8 mouse cellular contexts compared by ENCODE assay signal in the genomic region with DNA sequence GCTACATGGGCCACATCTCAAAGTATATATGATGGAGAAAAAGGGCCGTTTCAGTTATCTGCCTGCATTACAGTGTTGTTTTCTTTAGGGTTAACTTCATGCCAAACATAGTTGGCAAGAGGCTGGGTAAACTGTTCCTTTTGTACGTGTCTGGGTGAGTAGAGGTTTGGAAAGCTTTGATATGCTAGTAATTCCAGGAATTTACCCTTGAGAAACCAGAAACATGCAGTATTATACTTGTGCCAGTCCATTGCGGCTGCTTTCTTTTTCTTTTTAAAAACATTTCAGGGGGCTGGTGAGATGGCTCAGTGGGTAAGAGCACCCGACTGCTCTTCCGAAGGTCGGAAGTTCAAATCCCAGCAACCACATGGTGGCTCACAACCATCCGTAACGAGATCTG. TPM values are rescaled to one million over a fixed set of nuclear protein-coding genes. Genes with fewer than 3 reads are reported as not detected.
DNase-seq lines count a peak whose midpoint lies in the region; ATAC-seq and TF ChIP-seq lines count a peak whose summit lies in the region.
"Had no signal": no experiment of that assay in that cellular context is flagged by ENCODE, and none has a peak within 500 bp of the region (broad histone marks: within the 10 kb centered on the region; RNA-seq: fewer than 3 reads in every experiment).

No protein-coding gene starts in this region.

- peak overlapping the region; percentile 93 for H3K27ac ChIP-seq in left cerebral cortex, adult 2 months
- H3K27ac ChIP-seq in embryonic facial prominence, embryonic 15.5 days (replicated peaks), result 0 out of 2 replicates have a peak overlapping the region, but pooled peaks have one; percentile 74
- H3K27ac ChIP-seq in intestine, embryonic 14.5 days (ENCODE audit: low read depth), result no peak overlapping the region
- H3K27ac ChIP-seq in neural tube, embryonic 14.5 days (ENCODE audit: low read depth, low read length), result no peak overlapping the region; the same call in 1 of the 2 replicates

- no peak for DNase-seq in left cerebral cortex, adult 2 months (ENCODE audit: extremely low spot score in 1 of 2, low spot score in 2 of 2)
- no peak for DNase-seq in left cerebral cortex, postnatal 14 days (ENCODE audit: low spot score in 2 of 2)
- no peak for DNase-seq in intestine, embryonic 14.5 days (ENCODE audit: low spot score)
- no peak for DNase-seq in layer of hippocampus, postnatal 10 days (ENCODE audit: low spot score in 2 of 2)
- no peak for DNase-seq in thymus, postnatal 14 days

- H3K36me3 ChIP-seq in embryonic facial prominence, embryonic 15.5 days, result peaks cover 22% of the 10 kb centered on the region
- peaks cover 20% of the 10 kb centered on the region for H3K36me3 ChIP-seq in intestine, embryonic 14.5 days (ENCODE audit: control insufficient read depth, insufficient read depth, low read length)
- peaks cover 14% of the 10 kb centered on the region for H3K36me3 ChIP-seq in neural tube, embryonic 14.5 days (ENCODE audit: control insufficient read depth, insufficient read depth, low read length)

- peak overlapping the region; percentile 75 for H3K4me2 ChIP-seq in embryonic facial prominence, embryonic 15.5 days (replicated peaks)
- H3K4me2 ChIP-seq in intestine, embryonic 14.5 days (ENCODE audit: low read length), result peak overlapping the region; percentile 82
- peak overlapping the region; percentile 69 for H3K4me2 ChIP-seq in neural tube, embryonic 14.5 days (ENCODE audit: low read depth, low read length)

- H3K27me3 ChIP-seq in embryonic facial prominence, embryonic 15.5 days, result no peaks in the 10 kb centered on the region
- no peaks in the 10 kb centered on the region; the same call in 1 of the 2 replicates for H3K27me3 ChIP-seq in intestine, embryonic 14.5 days (replicated peaks; ENCODE audit: control insufficient read depth, insufficient read depth, low read length)
- H3K27me3 ChIP-seq in neural tube, embryonic 14.5 days (ENCODE audit: control insufficient read depth, insufficient read depth, low read length), result no peaks in the 10 kb centered on the region

- no peak for TF ChIP-seq CTCF in left cerebral cortex, adult 2 months (IDR thresholded peaks at IDR 0.05)

- ATAC-seq in embryonic facial prominence, embryonic 15.5 days (ENCODE audit: insufficient number of reproducible peaks, low FRiP score, low TSS enrichment, low read depth), result no peak
- ATAC-seq in intestine, embryonic 14.5 days (replicated peaks; ENCODE audit: low FRiP score, low TSS enrichment, low read depth), result no peak
- ATAC-seq in neural tube, embryonic 14.5 days (ENCODE audit: low read depth), result no peak

- whole genome bisulfite sequencing in embryonic facial prominence, embryonic 15.5 days, result 49% methylated on average over 6 of the region's 8 CpGs
- 59% methylated on average over 6 of the region's 8 CpGs for WGBS in intestine, embryonic 14.5 days
- WGBS in neural tube, embryonic 14.5 days, result 69% methylated on average over 6 of the region's 8 CpGs

- intact Hi-C loops in left cerebral cortex, adult 2 months (cut with DNase I), result loop anchor here (1.0 to 5.0 kb wide), 4 partner anchors 17 to 449 kb away; a partner anchor contains a TSS
- intact Hi-C loops in left cerebral cortex, postnatal 14 days (cut with DNase I), result no loop called here

- no peaks in the 10 kb centered on the region for H3K9me3 ChIP-seq in embryonic facial prominence, embryonic 15.5 days (replicated peaks)
- peaks cover 11% of the 10 kb centered on the region; the same call in 1 of the 2 replicates for H3K9me3 ChIP-seq in intestine, embryonic 14.5 days (ENCODE audit: control insufficient read depth, low read length)
- H3K9me3 ChIP-seq in neural tube, embryonic 14.5 days (ENCODE audit: control insufficient read depth, low read length), result no peaks in the 10 kb centered on the region

- H3K4me1 ChIP-seq in embryonic facial prominence, embryonic 15.5 days, result peaks cover 28% of the 10 kb centered on the region
- H3K4me1 ChIP-seq in intestine, embryonic 14.5 days (replicated peaks; ENCODE audit: control insufficient read depth, insufficient read depth, low read length), result peaks cover 11% of the 10 kb centered on the region
- H3K4me1 ChIP-seq in neural tube, embryonic 14.5 days (ENCODE audit: control insufficient read depth, insufficient read depth, low read length), result peaks cover 26% of the 10 kb centered on the region

- H3K9ac ChIP-seq in embryonic facial prominence, embryonic 15.5 days, result no peak overlapping the region
- no peak overlapping the region for H3K9ac ChIP-seq in intestine, embryonic 14.5 days (ENCODE audit: low read length)
- H3K9ac ChIP-seq in neural tube, embryonic 14.5 days (replicated peaks; ENCODE audit: low read depth, low read length), result peak overlapping the region; percentile 78; the same call in 1 of the 2 replicates

- peak overlapping the region; percentile 88 for H3K4me3 ChIP-seq in left cerebral cortex, adult 2 months
- H3K4me3 ChIP-seq in embryonic facial prominence, embryonic 15.5 days (replicated peaks), result peak overlapping the region; percentile 78
- peak overlapping the region; percentile 55; the same call in 1 of the 2 replicates for H3K4me3 ChIP-seq in intestine, embryonic 14.5 days (ENCODE audit: low read depth, low read length)
- peak overlapping the region; percentile 69 for H3K4me3 ChIP-seq in neural tube, embryonic 14.5 days (ENCODE audit: low read depth, low read length)

RNA-seq across cellular contexts. Expression of a gene that starts 1.0 kb away (rescaled TPM):
- 10 to 100 TPM; 28.9 to 33.0 TPM for total RNA-seq in left cerebral cortex, adult 2 months (2021)
- total RNA-seq in left cerebral cortex, postnatal 14 days (2021), result 10 to 100 TPM; 33.8 to 36.3 TPM
- polyA plus RNA-seq in embryonic facial prominence, embryonic 15.5 days (2015; fragmentation: Nextera tagmentation; extraction: Ambion mirVana), result 32.8 and 35.0 TPM in 2 replicates
- polyA plus RNA-seq in intestine, embryonic 14.5 days (2014; fragmentation: Nextera tagmentation; extraction: Ambion mirVana), result 30.6 and 35.4 TPM in 2 replicates
- 55.6 and 67.7 TPM in 2 replicates for polyA plus RNA-seq in neural tube, embryonic 14.5 days (2014; fragmentation: Nextera tagmentation; extraction: Ambion mirVana)
- 10 to 100 TPM; 38.2 to 46.0 TPM for total RNA-seq in layer of hippocampus, postnatal 10 days (2021)

RNA-seq across cellular contexts. Expression of a gene that starts 17.3 kb away (rescaled TPM):
- total RNA-seq in left cerebral cortex, adult 2 months (2021), result 1 to 10 TPM; 6.3 to 6.5 TPM
- 1 to 10 TPM; 5.3 to 6.7 TPM for total RNA-seq in left cerebral cortex, postnatal 14 days (2021)
- 15.2 and 15.8 TPM in 2 replicates for polyA plus RNA-seq in embryonic facial prominence, embryonic 15.5 days (2015; fragmentation: Nextera tagmentation; extraction: Ambion mirVana)
- polyA plus RNA-seq in intestine, embryonic 14.5 days (2014; fragmentation: Nextera tagmentation; extraction: Ambion mirVana), result 15.7 and 16.0 TPM in 2 replicates
- polyA plus RNA-seq in neural tube, embryonic 14.5 days (2014; fragmentation: Nextera tagmentation; extraction: Ambion mirVana), result 5.9 and 7.9 TPM in 2 replicates
- total RNA-seq in layer of hippocampus, postnatal 10 days (2021), result 1 to 10 TPM; 4.5 TPM

RNA-seq across cellular contexts. Expression of a gene that starts 17.6 kb away (rescaled TPM):
- total RNA-seq in left cerebral cortex, adult 2 months (2021), result 10 to 100 TPM; 24.1 to 26.3 TPM
- total RNA-seq in left cerebral cortex, postnatal 14 days (2021), result 10 to 100 TPM; 24.9 to 25.3 TPM
- polyA plus RNA-seq in embryonic facial prominence, embryonic 15.5 days (2015; fragmentation: Nextera tagmentation; extraction: Ambion mirVana), result 43.9 and 46.2 TPM in 2 replicates
- 37.5 and 40.3 TPM in 2 replicates for polyA plus RNA-seq in intestine, embryonic 14.5 days (2014; fragmentation: Nextera tagmentation; extraction: Ambion mirVana)
- 27.2 and 30.4 TPM in 2 replicates for polyA plus RNA-seq in neural tube, embryonic 14.5 days (2014; fragmentation: Nextera tagmentation; extraction: Ambion mirVana)
- total RNA-seq in layer of hippocampus, postnatal 10 days (2021), result 10 to 100 TPM; 22.2 to 23.4 TPM

RNA-seq across cellular contexts. Expression of a gene that starts 18.4 kb away (rescaled TPM):
- total RNA-seq in left cerebral cortex, adult 2 months (2021), result not detected
- total RNA-seq in left cerebral cortex, postnatal 14 days (2021), result not detected
- polyA plus RNA-seq in embryonic facial prominence, embryonic 15.5 days (2015; fragmentation: Nextera tagmentation; extraction: Ambion mirVana), result 1.2 TPM in 1 of 2 replicates, not detected in the other
- polyA plus RNA-seq in intestine, embryonic 14.5 days (2014; fragmentation: Nextera tagmentation; extraction: Ambion mirVana), result 1.0 and 2.0 TPM in 2 replicates
- 2.6 and 2.7 TPM in 2 replicates for polyA plus RNA-seq in neural tube, embryonic 14.5 days (2014; fragmentation: Nextera tagmentation; extraction: Ambion mirVana)
- total RNA-seq in layer of hippocampus, postnatal 10 days (2021), result not detected
- total RNA-seq: gastrocnemius, postnatal 4 days had no signal

RNA-seq across cellular contexts. Expression of a gene that starts 23.2 kb away (rescaled TPM):
- 10 to 100 TPM; 36.3 to 40.3 TPM for total RNA-seq in left cerebral cortex, adult 2 months (2021)
- 10 to 100 TPM; 34.1 to 35.2 TPM for total RNA-seq in left cerebral cortex, postnatal 14 days (2021)
- 8.0 and 9.0 TPM in 2 replicates for polyA plus RNA-seq in embryonic facial prominence, embryonic 15.5 days (2015; fragmentation: Nextera tagmentation; extraction: Ambion mirVana)
- 6.2 and 7.2 TPM in 2 replicates for polyA plus RNA-seq in intestine, embryonic 14.5 days (2014; fragmentation: Nextera tagmentation; extraction: Ambion mirVana)
- polyA plus RNA-seq in neural tube, embryonic 14.5 days (2014; fragmentation: Nextera tagmentation; extraction: Ambion mirVana), result 5.9 and 6.8 TPM in 2 replicates
- 10 to 100 TPM; 36.4 TPM for total RNA-seq in layer of hippocampus, postnatal 10 days (2021)

Comparison
In these comparisons a context has a peak if more than half of its experiments do, and no peak if none do; other contexts are left out.
1. H3K27ac ChIP-seq: peak in left cerebral cortex, adult 2 months (single experiment) and embryonic facial prominence, embryonic 15.5 days (single experiment); none in intestine, embryonic 14.5 days (single experiment) and neural tube, embryonic 14.5 days (single experiment).
2. Peak in every context shown above with its lines, with median percentiles within 50 percentile points of each other: H3K4me3 ChIP-seq and H3K4me2 ChIP-seq.